Mouse (Mus musculus): ENCODE measurements around the gene Tmem196.

DNA sequence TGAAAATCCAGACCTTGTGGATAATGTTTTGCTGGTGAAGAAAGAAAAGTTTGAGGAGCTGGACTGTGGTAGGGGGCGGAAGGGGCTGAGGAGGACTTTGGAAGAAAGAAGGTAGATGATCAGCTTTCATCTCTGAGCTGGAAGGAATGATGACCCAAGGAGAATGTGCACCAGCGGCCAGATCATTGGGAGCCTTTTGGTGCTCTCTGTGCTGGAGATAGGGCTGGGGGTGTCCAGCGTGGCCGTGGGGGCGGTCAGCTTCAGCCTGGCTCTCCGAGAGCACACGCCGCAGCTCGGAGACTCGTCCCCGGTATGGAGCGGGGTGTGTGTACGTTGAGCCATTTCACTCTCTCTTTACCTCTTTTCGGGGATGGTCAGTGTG, 680 bp downstream of the Tmem196 start:
- no peak for TF ChIP-seq CTCF (IDR thresholded peaks at IDR 0.05; ENCODE audit: insufficient read depth, low read depth, low read length)
- TF ChIP-seq POLR2A (IDR thresholded peaks at IDR 0.05; ENCODE audit: insufficient read depth, low read depth, low read length), result no peak
